Mouse (Mus musculus): ENCODE measurements around the gene Vamp5. TPM values are rescaled to one million over a fixed set of nuclear protein-coding genes. Genes with fewer than 3 reads are reported as not detected.

The Vamp5 gene
- polyA plus RNA-seq, 1 experiment from 2014 or later = 80.5 TPM

- DNase-seq (ENCODE audit: low spot score) (peak; percentile 85), ATAC-seq (peak; percentile 70)
- H3K27ac ChIP-seq (ENCODE audit: low read length) = peak overlapping the region; percentile 99
- no peaks in the 10 kb centered on the region for H3K9me3 ChIP-seq (ENCODE audit: low read length)
- peaks cover 16% of the 10 kb centered on the region; the same call in 1 of the 2 replicates for H3K4me1 ChIP-seq (ENCODE audit: insufficient read depth, low read depth, low read length)
- 9% methylated on average over 12 of the region's 12 CpGs for WGBS
- H3K27me3 ChIP-seq (replicated peaks; ENCODE audit: insufficient read depth, low read length) = no peaks in the 10 kb centered on the region
- H3K36me3 ChIP-seq (ENCODE audit: insufficient read depth, low read length) = no peaks in the 10 kb centered on the region
- peak overlapping the region; percentile 90 for H3K9ac ChIP-seq (replicated peaks; ENCODE audit: low read depth)
- TF ChIP-seq CTCF (IDR thresholded peaks at IDR 0.05) = no peak; the same call in none of the 2 replicates
- peak; percentile 28; the same call in 1 of the 2 replicates for TF ChIP-seq EP300 (IDR thresholded peaks at IDR 0.05)
- H3K4me2 ChIP-seq (replicated peaks; ENCODE audit: low read depth, low read length) = peak overlapping the region; percentile 61
- peak overlapping the region; percentile 54 for H3K4me3 ChIP-seq (ENCODE audit: low read depth, low read length)
Measured at GRCm38 (mm10) chr6:72390795-72391521, 10.7 kb upstream of the Vamp5 start.

GRCm38 (mm10) chr6:72389941-72390771 is 9.9 kb upstream of the Vamp5 start, which contains the start of gene Vamp8:
Vamp8 (minus strand) TSS chr6:72390703.
- DNase-seq (ENCODE audit: low spot score) (peak; percentile 96), ATAC-seq (peak; percentile 88)

GRCm38 (mm10) chr6:72389471-72389940 is 9.2 kb upstream of the Vamp5 start:
- 4% methylated on average over 13 of the region's 13 CpGs for WGBS
- Histone ChIP-seq H3K36me3 (ENCODE audit: insufficient read depth, low read length) (peaks cover 9% of the 10 kb centered on the region; the same call in 1 of the 2 replicates), H3K9me3 (ENCODE audit: low read length) (no peaks in the 10 kb centered on the region), H3K27ac (ENCODE audit: low read length) (peak overlapping the region; percentile 99), H3K9ac (replicated peaks; ENCODE audit: low read depth) (peak overlapping the region; percentile 90), H3K4me1 (ENCODE audit: insufficient read depth, low read depth, low read length) (peaks cover 16% of the 10 kb centered on the region; the same call in 1 of the 2 replicates), H3K27me3 (replicated peaks; ENCODE audit: insufficient read depth, low read length) (no peaks in the 10 kb centered on the region), H3K4me2 (replicated peaks; ENCODE audit: low read depth, low read length) (peak overlapping the region; percentile 61), H3K4me3 (ENCODE audit: low read depth, low read length) (peak overlapping the region; percentile 54)
- no peak for TF ChIP-seq CTCF (IDR thresholded peaks at IDR 0.05)
- TF ChIP-seq EP300 (IDR thresholded peaks at IDR 0.05) = no peak
- peak; percentile 17 for ATAC-seq
- DNase-seq (ENCODE audit: low spot score) = peak; percentile 56

More at GRCm38 (mm10) chr6:72389941-72390771, 9.9 kb upstream of the Vamp5 start, which contains the start of gene Vamp8:
- peaks cover 16% of the 10 kb centered on the region; the same call in 1 of the 2 replicates for H3K4me1 ChIP-seq (ENCODE audit: insufficient read depth, low read depth, low read length)
- H3K9me3 ChIP-seq (ENCODE audit: low read length) = no peaks in the 10 kb centered on the region
- peak within 1 kb of the TSS; percentile 99 for H3K27ac ChIP-seq (ENCODE audit: low read length)
- peak within 1 kb of the TSS; percentile 54 for H3K4me3 ChIP-seq (ENCODE audit: low read depth, low read length)
- peak within 1 kb of the TSS; percentile 61 for H3K4me2 ChIP-seq (replicated peaks; ENCODE audit: low read depth, low read length)
- H3K36me3 ChIP-seq (ENCODE audit: insufficient read depth, low read length) = peaks cover 3% of the 10 kb centered on the region; the same call in 1 of the 2 replicates
- under 1% methylated on average over 33 of the region's 33 CpGs for WGBS
- H3K27me3 ChIP-seq (replicated peaks; ENCODE audit: insufficient read depth, low read length) = no peaks in the 10 kb centered on the region
- TF ChIP-seq EP300 (IDR thresholded peaks at IDR 0.05) (no peak), CTCF (IDR thresholded peaks at IDR 0.05) (peak; percentile 55)
- peak within 1 kb of the TSS; percentile 90 for H3K9ac ChIP-seq (replicated peaks; ENCODE audit: low read depth)

GRCm38 (mm10) chr6:72388791-72389329 is 8.6 kb upstream of the Vamp5 start:
- peak overlapping the region; percentile 99 for H3K27ac ChIP-seq (ENCODE audit: low read length)
- peak overlapping the region; percentile 90; the same call in 1 of the 2 replicates for H3K9ac ChIP-seq (replicated peaks; ENCODE audit: low read depth)
- H3K9me3 ChIP-seq (ENCODE audit: low read length) = no peaks in the 10 kb centered on the region
- H3K36me3 ChIP-seq (ENCODE audit: insufficient read depth, low read length) = peaks cover 9% of the 10 kb centered on the region; the same call in 1 of the 2 replicates
- H3K27me3 ChIP-seq (replicated peaks; ENCODE audit: insufficient read depth, low read length) = no peaks in the 10 kb centered on the region
- peak overlapping the region; percentile 54 for H3K4me3 ChIP-seq (ENCODE audit: low read depth, low read length)
- peaks cover 16% of the 10 kb centered on the region; the same call in 1 of the 2 replicates for H3K4me1 ChIP-seq (ENCODE audit: insufficient read depth, low read depth, low read length)
- 54% methylated on average over 6 of the region's 6 CpGs for WGBS
- ATAC-seq = no peak
- DNase-seq (ENCODE audit: low spot score) = peak; percentile 4
- peak overlapping the region; percentile 61 for H3K4me2 ChIP-seq (replicated peaks; ENCODE audit: low read depth, low read length)
- TF ChIP-seq EP300 (IDR thresholded peaks at IDR 0.05) = no peak
- TF ChIP-seq CTCF (IDR thresholded peaks at IDR 0.05) = no peak

- ATAC-seq = no peak
- H3K9me3 ChIP-seq (ENCODE audit: low read length) = no peaks in the 10 kb centered on the region
- H3K27ac ChIP-seq (ENCODE audit: low read length) = peak overlapping the region; percentile 99
- H3K9ac ChIP-seq (replicated peaks; ENCODE audit: low read depth) = no peak overlapping the region
- 0 out of 2 replicates have a peak overlapping the region, but pooled peaks have one; percentile 54 for H3K4me3 ChIP-seq (ENCODE audit: low read depth, low read length)
- peak; percentile 4 for DNase-seq (ENCODE audit: low spot score)
- TF ChIP-seq EP300 (IDR thresholded peaks at IDR 0.05) = no peak
- WGBS = 61% methylated on average over 10 of the region's 10 CpGs
- peak overlapping the region; percentile 61 for H3K4me2 ChIP-seq (replicated peaks; ENCODE audit: low read depth, low read length)
- peaks cover 16% of the 10 kb centered on the region; the same call in 1 of the 2 replicates for H3K4me1 ChIP-seq (ENCODE audit: insufficient read depth, low read depth, low read length)
- H3K36me3 ChIP-seq (ENCODE audit: insufficient read depth, low read length) = peaks cover 9% of the 10 kb centered on the region; the same call in 1 of the 2 replicates
- H3K27me3 ChIP-seq (replicated peaks; ENCODE audit: insufficient read depth, low read length) = no peaks in the 10 kb centered on the region
Measured at GRCm38 (mm10) chr6:72388266-72388665, 8.0 kb upstream of the Vamp5 start.
